Mouse (Mus musculus) left cerebral cortex, postnatal 14 days (tissue): ENCODE data around the gene Kif26b. TPM values are rescaled to one million over a fixed set of nuclear protein-coding genes. Genes with fewer than 3 reads are reported as not detected.
A peak's percentile ranks its signal among the peaks of the same experiment; 100 is the strongest.

Experiments used
- DNase-seq, 2 experiments: peaks; one replicate each; pipeline ENCODE4 v3.0.0; 2021 to 2022; ENCODE audit warnings: low spot score in 2 of 2, mixed read lengths in 1 of 2
- intact Hi-C: fragments of 180-260 bp; cut with DNase I; formaldehyde crosslinking; loops from one replicate; pipeline ENCODE4 v1.15.1; 2025
- total RNA-seq, 2 experiments: library from RNA; stranded (reverse); gene quantifications; 2 replicates each; pipeline ENCODE4 v1.2.3; 2021

Kif26b gene
- total RNA-seq, 2 experiments from 2014 or later, result 11.6 to 11.8 TPM

GRCm38 (mm10) chr1:178573406-178574032, 44.6 kb downstream of the Kif26b start:
- intact Hi-C loops, result no loop called here
- DNase-seq, result no peak

DNA sequence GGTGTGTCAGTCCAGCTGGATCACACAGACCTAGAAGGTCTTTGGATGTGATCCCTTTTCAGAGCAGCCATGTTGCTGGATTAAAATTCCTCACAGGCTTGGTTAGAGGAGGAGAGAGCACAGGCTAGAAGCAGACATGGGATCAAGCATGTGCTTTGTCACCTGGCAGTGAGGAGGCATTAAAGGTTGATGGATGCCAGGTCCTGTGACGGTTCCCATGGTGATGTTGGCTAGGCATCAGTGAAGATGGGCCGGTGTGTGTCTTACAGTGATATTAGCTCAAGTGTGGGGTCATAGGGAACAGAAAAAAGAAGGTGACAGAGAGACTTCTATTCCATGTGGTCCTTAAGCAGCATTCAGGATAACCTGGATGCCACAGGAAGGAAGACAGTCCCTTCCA, 46.8 kb downstream of the Kif26b start:
- intact Hi-C loops, result no loop called here
- no peak for DNase-seq

DNA sequence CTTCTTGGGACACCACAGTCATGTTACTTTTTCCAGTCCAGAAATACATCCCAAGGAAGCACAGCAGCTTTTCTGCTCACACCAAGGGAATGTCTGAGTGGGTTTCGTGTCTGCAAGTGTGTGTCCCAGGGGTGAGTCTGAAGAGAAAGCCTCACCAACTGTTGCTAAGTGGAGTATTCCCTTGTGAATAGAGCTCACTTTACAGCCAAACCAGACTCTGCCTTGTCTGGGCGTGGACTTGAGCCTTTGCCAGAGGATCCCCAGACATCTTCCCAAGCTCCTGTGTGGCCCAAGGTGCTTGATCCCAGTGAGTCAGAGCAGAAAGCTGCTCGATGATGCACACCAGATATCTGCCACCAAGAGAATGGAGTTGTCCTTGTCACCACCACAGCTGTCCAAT, 48.0 kb downstream of the Kif26b start:
- intact Hi-C loops, result no loop called here
- no peak for DNase-seq

DNA sequence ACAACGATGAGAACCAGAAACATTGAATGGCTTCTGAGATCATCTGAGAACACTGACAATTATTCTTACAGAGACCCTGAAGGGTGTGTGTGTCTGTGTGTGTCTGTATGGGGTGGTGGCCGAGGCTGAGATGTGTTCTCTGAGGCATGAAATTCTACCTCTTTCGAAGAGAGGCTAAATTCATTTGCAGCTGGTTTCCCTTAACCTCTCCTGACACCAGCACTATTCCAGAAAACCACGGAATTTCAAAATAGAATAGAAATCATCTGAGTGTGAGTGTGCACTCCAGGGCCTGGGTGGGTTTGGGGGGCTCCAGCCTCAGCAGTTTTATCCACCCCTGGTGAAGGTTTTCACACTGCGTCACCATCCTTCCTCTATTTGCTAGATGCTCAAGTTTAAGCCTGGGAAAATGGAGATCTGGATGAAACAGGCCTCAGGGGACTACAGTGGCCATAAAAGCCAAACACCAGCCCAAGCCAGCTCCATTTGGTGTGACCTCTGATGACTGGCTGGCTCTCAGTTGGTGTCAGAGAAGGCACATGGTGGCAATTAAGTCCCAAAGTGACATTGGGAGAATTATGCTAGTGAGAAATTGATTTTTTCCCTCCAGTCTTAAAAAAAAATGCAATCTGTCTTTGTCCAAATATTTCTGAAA, 56.6 kb downstream of the Kif26b start:
- intact Hi-C loops, result no loop called here
- DNase-seq, result no peak

GRCm38 (mm10) chr1:178590229-178591171, 61.6 kb downstream of the Kif26b start:
- intact Hi-C loops, result no loop called here
- DNase-seq, result no peak

GRCm38 (mm10) chr1:178597113-178597512, 68.2 kb downstream of the Kif26b start:
- DNase-seq, result no peak
- intact Hi-C loops, result no loop called here

- DNase-seq, result no peak
- intact Hi-C loops, result no loop called here
Measured at GRCm38 (mm10) chr1:178597757-178598156, 68.8 kb downstream of the Kif26b start.

- intact Hi-C loops, result no loop called here
- no peak for DNase-seq
Measured at GRCm38 (mm10) chr1:178600851-178601569, 72.1 kb downstream of the Kif26b start.

DNA sequence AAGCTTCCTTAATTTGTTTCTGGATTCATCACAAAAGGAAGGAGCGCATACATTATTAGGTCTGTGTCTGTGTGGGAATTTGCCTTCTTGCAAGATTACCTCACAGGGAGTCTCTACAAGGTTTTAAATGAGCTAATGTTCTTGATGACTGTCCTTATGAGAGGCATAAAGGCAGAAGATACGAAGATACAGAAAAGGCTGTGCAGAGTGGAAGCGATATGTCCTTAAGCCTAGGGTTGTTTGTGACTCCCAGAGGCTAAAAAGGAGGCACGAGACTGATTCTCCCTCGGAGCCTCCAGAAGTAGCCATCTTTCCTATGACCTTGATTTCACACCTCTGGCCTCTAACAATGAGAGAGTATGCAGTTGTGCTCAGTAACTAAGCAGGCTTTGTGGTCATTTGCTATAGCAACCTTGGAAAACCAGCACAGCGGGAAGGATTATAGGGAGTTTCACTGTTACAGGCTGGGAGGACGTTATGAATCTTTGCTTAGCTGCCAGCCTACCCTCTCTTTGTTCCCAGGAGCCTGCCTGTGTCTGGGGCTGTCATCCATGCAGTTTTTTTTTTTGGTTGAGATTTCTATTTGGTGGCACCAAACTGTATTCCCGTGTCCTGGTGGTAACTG, 80.3 kb downstream of the Kif26b start:
- no peak for DNase-seq
- intact Hi-C loops, result no loop called here

GRCm38 (mm10) chr1:178611512-178611911, 82.6 kb downstream of the Kif26b start:
- intact Hi-C loops, result no loop called here
- DNase-seq, result no peak

- intact Hi-C loops, result no loop called here
- DNase-seq, result no peak
Measured at GRCm38 (mm10) chr1:178621301-178621700, 92.4 kb downstream of the Kif26b start.

DNA sequence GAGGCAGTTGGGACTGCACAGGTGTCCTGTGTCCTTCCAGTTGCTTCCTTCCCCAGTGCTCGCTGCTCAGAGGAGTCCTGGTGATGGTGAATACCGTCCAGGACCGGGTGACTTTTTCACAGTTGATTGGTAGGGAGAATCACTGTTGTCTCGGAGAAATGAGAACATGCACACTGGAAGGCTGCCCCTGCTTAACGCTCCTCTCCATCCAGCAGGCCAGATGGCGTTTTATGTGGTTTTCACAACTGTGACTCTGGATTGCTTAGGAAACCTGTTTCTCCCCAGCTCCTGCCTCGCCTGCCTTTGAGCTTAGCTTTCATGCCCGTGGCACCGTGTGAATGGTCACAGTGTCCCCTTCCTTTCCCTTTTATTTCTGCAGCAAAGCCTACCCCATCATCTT, 95.0 kb downstream of the Kif26b start:
- intact Hi-C loops, result no loop called here
- DNase-seq, result peak; percentile 22 to 41

GRCm38 (mm10) chr1:178626961-178627381, 98.0 kb downstream of the Kif26b start:
- intact Hi-C loops, result no loop called here
- no peak for DNase-seq

GRCm38 (mm10) chr1:178630042-178630441, 101.1 kb downstream of the Kif26b start:
- DNase-seq, result no peak

GRCm38 (mm10) chr1:178631863-178632262, 102.9 kb downstream of the Kif26b start:
- DNase-seq, result no peak
- intact Hi-C loops, result no loop called here

More at GRCm38 (mm10) chr1:178630042-178630441, 101.1 kb downstream of the Kif26b start:
- intact Hi-C loops, result no loop called here

DNA sequence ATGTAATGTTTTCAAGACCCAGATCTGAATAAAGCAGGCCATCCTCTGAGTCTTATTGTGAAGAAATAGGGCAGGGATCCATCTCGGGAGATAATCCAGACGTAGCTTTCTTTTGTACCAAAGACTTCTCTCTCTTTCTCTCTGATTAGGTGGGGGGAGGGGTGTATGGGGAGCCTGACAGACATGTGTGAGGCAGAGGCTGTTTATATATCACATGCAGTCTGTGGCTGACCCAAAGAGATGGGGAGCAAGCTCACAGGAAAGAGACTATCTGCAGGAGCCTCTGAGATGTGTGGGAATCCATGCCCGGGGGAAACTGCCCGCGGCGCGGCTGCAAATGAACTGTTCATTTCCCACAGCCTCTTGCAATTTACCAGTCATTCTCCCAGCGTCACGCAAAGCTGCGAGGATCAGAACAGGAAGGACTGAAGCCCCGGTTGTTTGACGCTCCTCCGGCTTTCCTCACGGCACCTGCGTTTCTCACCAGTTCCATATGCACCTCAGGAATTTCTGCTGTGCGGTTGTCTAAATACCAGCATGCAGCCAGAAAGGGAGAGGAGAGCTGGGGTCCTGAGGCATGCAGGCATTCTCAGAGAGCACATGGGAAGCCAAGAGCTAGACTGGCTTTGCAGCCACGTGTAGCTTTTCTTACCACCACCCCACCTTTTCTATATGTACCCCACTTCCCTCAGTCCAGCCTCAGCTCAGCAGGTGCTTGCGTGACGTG, 105.6 kb downstream of the Kif26b start:
- intact Hi-C loops, result no loop called here
- DNase-seq, result no peak

DNA sequence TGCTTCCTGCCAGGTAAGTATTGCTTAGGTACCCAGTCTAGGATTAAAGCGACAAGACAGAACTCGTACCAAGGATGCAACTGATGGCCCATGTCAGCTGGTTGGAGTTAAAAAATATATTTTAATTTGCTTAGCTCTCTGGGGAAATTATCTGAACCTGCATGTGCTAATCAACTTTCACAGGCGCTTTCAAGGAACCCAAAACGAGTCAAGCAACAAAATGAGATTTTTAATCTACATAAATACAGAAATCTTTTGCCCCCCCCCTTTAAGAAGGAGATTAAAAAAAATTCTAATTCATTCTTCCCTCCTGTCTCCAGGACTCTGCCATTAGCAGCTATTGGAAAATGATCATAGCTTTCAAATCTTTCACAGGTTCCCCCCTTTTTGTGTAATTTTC, 106.5 kb downstream of the Kif26b start:
- intact Hi-C loops, result no loop called here
- no peak for DNase-seq

- no peak for DNase-seq
- intact Hi-C loops, result no loop called here
Measured at GRCm38 (mm10) chr1:178637293-178637692, 108.4 kb downstream of the Kif26b start.

DNA sequence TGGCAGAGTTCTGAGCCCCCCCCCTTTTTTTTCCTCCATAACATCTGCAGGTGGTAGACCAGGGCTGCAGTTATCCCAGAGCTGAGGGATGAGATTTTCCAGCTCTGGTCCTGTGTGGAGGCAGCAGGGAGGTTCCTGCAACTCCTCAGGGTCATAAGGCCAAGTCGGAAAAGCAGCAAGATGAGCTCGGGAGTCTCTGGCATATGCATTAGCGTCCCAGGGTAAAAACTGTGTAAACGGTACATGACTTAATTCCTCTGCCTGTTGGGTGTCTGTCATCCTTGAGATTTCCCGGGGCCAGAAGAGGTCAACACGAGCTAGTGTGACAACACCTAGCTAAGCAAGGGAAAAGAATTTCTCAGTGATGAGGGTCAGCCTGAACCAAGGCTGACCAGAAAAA, 111.0 kb downstream of the Kif26b start:
- intact Hi-C loops, result no loop called here
- DNase-seq, result no peak
